Mouse (Mus musculus): ENCODE measurements around the gene Krtap20-2. TPM values are rescaled to one million over a fixed set of nuclear protein-coding genes. Genes with fewer than 3 reads are reported as not detected.

Gene Krtap20-2
- polyA plus RNA-seq (2015; fragmentation: Illumina TruSeq; extraction: RNeasy Lipid Tissue Mini Kit (QIAGEN cat#74804); ENCODE audit: low read depth, low replicate concordance) = not detected

DNA sequence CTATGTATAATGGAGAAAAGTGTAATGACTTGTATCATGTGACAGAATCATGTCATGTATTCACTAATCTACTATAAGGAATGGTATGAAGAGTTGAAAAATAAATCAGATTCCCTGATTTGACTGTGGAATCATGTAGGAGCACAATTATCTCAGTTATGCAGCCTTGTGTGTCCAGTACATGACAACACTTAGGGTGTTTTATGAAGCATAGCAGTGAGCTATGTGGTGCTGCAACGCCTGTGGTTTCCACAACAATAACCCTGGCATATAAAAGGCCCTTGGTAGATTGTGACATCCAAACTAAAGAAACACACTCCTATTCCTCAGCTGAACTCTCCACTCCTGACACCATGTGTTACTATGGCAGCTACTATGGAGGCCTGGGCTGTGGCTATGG, at the start of gene Krtap20-2:
Gene Krtap20-2, plus strand, starts transcription at position 301 of the 400 bp plus-strand sequence.

DNA sequence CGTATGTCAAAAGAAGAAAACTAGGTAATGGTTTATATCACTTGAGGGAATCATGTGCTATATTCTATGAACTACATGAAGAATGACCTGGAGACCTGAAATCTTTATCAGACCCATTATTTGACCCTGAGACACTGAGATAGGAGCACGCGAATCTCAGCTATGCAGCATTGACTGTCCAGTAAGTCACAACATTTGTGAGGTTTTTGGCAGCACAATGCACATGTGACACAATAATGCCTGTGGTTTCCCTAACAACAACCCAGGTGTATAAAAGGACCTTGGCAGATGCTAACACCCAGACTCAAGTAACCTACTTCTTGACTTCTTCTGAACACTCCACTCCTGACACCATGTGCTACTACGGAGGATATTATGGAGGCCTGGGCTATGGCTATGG, 48.0 kb upstream of the Krtap20-2 start, which contains the start of gene Gm9789:
Gene Gm9789, plus strand, starts transcription at position 301 of the 400 bp plus-strand sequence.

DNA sequence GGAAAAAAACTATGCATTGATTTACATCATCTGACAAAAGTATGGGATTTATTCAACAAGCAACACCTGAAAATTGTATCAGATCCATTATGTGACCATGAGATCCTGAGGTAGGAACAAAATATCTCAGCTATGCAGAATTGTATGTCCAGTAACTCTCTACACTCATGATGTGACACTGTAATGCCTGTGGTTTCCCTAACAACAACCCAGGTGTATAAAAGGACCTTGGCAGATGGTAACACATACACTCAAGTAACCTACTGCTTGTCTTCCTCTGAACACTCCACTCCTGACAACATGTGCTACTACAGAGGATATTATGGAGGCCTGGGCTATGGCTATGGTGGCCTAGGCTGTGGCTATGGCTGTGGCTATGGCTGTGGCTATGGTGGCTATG, 36.5 kb upstream of the Krtap20-2 start, which contains the start of gene Gm7735:
Gene Gm7735, plus strand, starts transcription at position 301 of the 400 bp plus-strand sequence.

DNA sequence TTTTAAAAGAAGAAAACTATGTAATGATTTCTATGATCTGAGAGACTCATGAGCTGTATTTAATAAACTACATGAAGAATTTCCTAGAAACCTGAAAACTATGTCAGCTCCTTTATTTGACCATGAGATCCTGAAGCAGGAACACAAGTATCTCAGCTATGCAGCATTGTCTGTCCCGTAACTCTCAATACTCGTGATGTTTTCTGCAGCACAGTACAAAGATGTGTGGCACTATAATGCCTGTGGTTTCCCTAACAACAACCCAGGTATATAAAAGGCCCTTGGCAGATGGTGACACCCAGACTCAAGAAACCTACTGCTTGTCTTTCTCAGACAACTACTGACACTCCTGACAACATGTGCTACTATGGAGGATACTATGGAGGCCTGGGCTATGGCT, 31.2 kb upstream of the Krtap20-2 start, which contains the start of gene 1110057P08Rik:
Gene 1110057P08Rik, plus strand, starts transcription at position 301 of the 400 bp plus-strand sequence.

Other genes starting within 250 kb of the Krtap20-2 start
- gene Krtap16-3, start 243.0 kb upstream of the Krtap20-2 start, polyA plus RNA-seq (2015; fragmentation: Illumina TruSeq; extraction: RNeasy Lipid Tissue Mini Kit (QIAGEN cat#74804); ENCODE audit: low read depth, low replicate concordance) = not detected
- gene Krtap22-2, start 195.1 kb upstream of the Krtap20-2 start, polyA plus RNA-seq (2015; fragmentation: Illumina TruSeq; extraction: RNeasy Lipid Tissue Mini Kit (QIAGEN cat#74804); ENCODE audit: low read depth, low replicate concordance) = not detected
- not detected for gene Gm10229, start 190.6 kb upstream of the Krtap20-2 start, polyA plus RNA-seq (2015; fragmentation: Illumina TruSeq; extraction: RNeasy Lipid Tissue Mini Kit (QIAGEN cat#74804); ENCODE audit: low read depth, low replicate concordance)
- gene Krtap6-1, start 174.2 kb upstream of the Krtap20-2 start, polyA plus RNA-seq (2015; fragmentation: Illumina TruSeq; extraction: RNeasy Lipid Tissue Mini Kit (QIAGEN cat#74804); ENCODE audit: low read depth, low replicate concordance) = not detected
- gene Gm10228, start 164.4 kb upstream of the Krtap20-2 start, polyA plus RNA-seq (2015; fragmentation: Illumina TruSeq; extraction: RNeasy Lipid Tissue Mini Kit (QIAGEN cat#74804); ENCODE audit: low read depth, low replicate concordance) = not detected
- gene Krtap6-5, start 158.0 kb upstream of the Krtap20-2 start, polyA plus RNA-seq (2015; fragmentation: Illumina TruSeq; extraction: RNeasy Lipid Tissue Mini Kit (QIAGEN cat#74804); ENCODE audit: low read depth, low replicate concordance) = not detected
- not detected for gene 1110025L11Rik, start 141.9 kb upstream of the Krtap20-2 start, polyA plus RNA-seq (2015; fragmentation: Illumina TruSeq; extraction: RNeasy Lipid Tissue Mini Kit (QIAGEN cat#74804); ENCODE audit: low read depth, low replicate concordance)
- not detected for gene Krtap6-3, start 121.8 kb upstream of the Krtap20-2 start, polyA plus RNA-seq (2015; fragmentation: Illumina TruSeq; extraction: RNeasy Lipid Tissue Mini Kit (QIAGEN cat#74804); ENCODE audit: low read depth, low replicate concordance)
- not detected for gene Gm6358, start 65.0 kb upstream of the Krtap20-2 start, polyA plus RNA-seq (2015; fragmentation: Illumina TruSeq; extraction: RNeasy Lipid Tissue Mini Kit (QIAGEN cat#74804); ENCODE audit: low read depth, low replicate concordance)
- not detected for gene Gm10061, start 54.8 kb upstream of the Krtap20-2 start, polyA plus RNA-seq (2015; fragmentation: Illumina TruSeq; extraction: RNeasy Lipid Tissue Mini Kit (QIAGEN cat#74804); ENCODE audit: low read depth, low replicate concordance)
- not detected for gene Gm9789, start 47.9 kb upstream of the Krtap20-2 start, polyA plus RNA-seq (2015; fragmentation: Illumina TruSeq; extraction: RNeasy Lipid Tissue Mini Kit (QIAGEN cat#74804); ENCODE audit: low read depth, low replicate concordance)
- gene Gm7735, start 36.4 kb upstream of the Krtap20-2 start, polyA plus RNA-seq (2015; fragmentation: Illumina TruSeq; extraction: RNeasy Lipid Tissue Mini Kit (QIAGEN cat#74804); ENCODE audit: low read depth, low replicate concordance) = not detected
- not detected for gene 1110057P08Rik, start 31.1 kb upstream of the Krtap20-2 start, polyA plus RNA-seq (2015; fragmentation: Illumina TruSeq; extraction: RNeasy Lipid Tissue Mini Kit (QIAGEN cat#74804); ENCODE audit: low read depth, low replicate concordance)
- gene Krtap21-1, start 198.0 kb downstream of the Krtap20-2 start, polyA plus RNA-seq (2015; fragmentation: Illumina TruSeq; extraction: RNeasy Lipid Tissue Mini Kit (QIAGEN cat#74804); ENCODE audit: low read depth, low replicate concordance) = not detected
- not detected for gene Krtap6-2, start 214.2 kb downstream of the Krtap20-2 start, polyA plus RNA-seq (2015; fragmentation: Illumina TruSeq; extraction: RNeasy Lipid Tissue Mini Kit (QIAGEN cat#74804); ENCODE audit: low read depth, low replicate concordance)